Mouse (Mus musculus) thymus, adult 2 months (tissue): ENCODE measurements at regions not wholly inside any gene's neighbourhood (a gene's known extent, or its start where the extent isn't known, plus 50 kb on each side); places are given as distances from the start of the nearest gene placed in this dataset.

Source experiments
- CTCF ChIP-seq: fragments of 200-500 bp; IDR thresholded peaks from 2 replicates; pipeline ENCODE4 v1.5.1; 2012; ENCODE audit warnings: mild to moderate bottlenecking, control low read depth, low read length, moderate library complexity, borderline replicate concordance; ENCODE audit not compliant: control insufficient read depth, poor library complexity, insufficient read depth; ENCODE audit errors: extremely low read depth
- POLR2A ChIP-seq: fragments of 200-500 bp; IDR thresholded peaks from 2 replicates; pipeline ENCODE4 v1.6.1; 2012; ENCODE audit warnings: mild to moderate bottlenecking, low read length, control low read depth, moderate library complexity; ENCODE audit not compliant: control insufficient read depth, poor library complexity, insufficient read depth; ENCODE audit errors: extremely low read depth

DNA sequence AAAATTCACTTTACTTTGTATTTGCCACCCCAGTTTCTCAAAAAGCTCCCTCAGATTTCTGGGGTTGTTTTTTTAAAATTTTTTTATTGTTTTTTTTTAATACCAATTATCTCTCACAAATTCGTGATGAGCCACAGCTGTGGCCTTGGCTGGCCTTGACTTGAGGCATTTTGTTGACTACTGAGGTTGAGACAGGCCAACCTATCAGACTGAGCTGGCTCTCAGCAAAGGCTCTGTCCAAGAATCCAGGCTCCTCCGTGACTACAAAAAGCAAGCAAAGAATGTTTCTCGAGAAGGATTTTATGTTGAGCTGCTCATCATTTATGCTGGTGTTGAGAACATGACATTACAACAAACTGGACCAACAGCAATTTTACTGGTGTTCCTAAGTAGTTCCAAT, 244.6 kb upstream of the Rasgrp1 start:
- no peak for TF ChIP-seq CTCF
- TF ChIP-seq POLR2A = no peak
